Mouse (Mus musculus) heart, postnatal 0 days (tissue): ENCODE results near the gene Slc24a3.

ENCODE experiments used
- CTCF ChIP-seq: IDR thresholded peaks from 2 replicates; pipeline ENCODE4 v1.5.1; 2016; ENCODE audit warnings: antibody characterized with exemption, control low read depth, low read depth
- EP300 ChIP-seq: IDR thresholded peaks from 2 replicates; pipeline ENCODE4 v1.6.1; 2016; ENCODE audit warnings: antibody characterized with exemption, low read depth

DNA sequence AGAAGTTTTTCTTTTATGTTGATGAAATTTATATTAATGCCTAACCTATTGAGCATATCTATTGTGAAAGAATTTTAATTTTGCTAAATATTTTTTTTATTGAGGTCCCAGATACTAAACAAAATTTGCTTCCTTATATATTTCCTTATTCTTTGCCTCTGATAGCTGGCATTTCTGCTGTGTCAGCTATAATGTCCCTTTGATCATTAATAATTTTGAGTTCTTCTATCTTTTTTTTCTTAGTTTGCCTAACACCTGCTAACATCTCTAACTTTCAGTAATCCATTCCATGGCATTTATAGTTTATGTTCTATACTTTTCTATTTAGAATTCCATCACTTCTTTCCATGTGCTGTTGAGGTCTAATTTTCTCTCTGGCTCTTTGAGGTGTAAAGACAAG, 165.9 kb downstream of the Slc24a3 start:
- no peak for TF ChIP-seq EP300
- TF ChIP-seq CTCF: no peak
